Mouse (Mus musculus) liver, adult 2 months (tissue): ENCODE measurements around the gene Plin2. TPM values are rescaled to one million over a fixed set of nuclear protein-coding genes. Genes with fewer than 3 reads are reported as not detected.

Source experiments
- DNase-seq: peaks from one replicate; pipeline ENCODE4 v3.0.0-alpha.2; 2011; ENCODE audit warnings: low read depth, low spot score; ENCODE audit errors: extremely low read depth
- H3K27ac ChIP-seq: fragments of 200-500 bp; replicated peaks from 2 replicates; pipeline ENCODE4 v1.5.1; 2012; ENCODE audit warnings: low read depth, mild to moderate bottlenecking, control low read depth, inconsistent platforms, low read length; ENCODE audit not compliant: insufficient read depth
- H3K27me3 ChIP-seq: fragments of 200-500 bp; 2 replicates; pipeline ENCODE4 v1.6.1; 2012; ENCODE audit warnings: mild to moderate bottlenecking, moderate library complexity, low read length, inconsistent platforms; ENCODE audit not compliant: control insufficient read depth, insufficient read depth
- H3K36me3 ChIP-seq: fragments of 200-500 bp; 2 replicates; pipeline ENCODE4 v1.6.1; 2012; ENCODE audit warnings: low read length, inconsistent platforms; ENCODE audit not compliant: control insufficient read depth, insufficient read depth
- H3K4me1 ChIP-seq: fragments of 200-500 bp; 2 replicates; pipeline ENCODE4 v1.6.1; 2011; ENCODE audit warnings: low read length; ENCODE audit not compliant: control insufficient read depth, insufficient read depth
- H3K4me3 ChIP-seq: fragments of 200-500 bp; 2 replicates; pipeline ENCODE4 v1.5.1; 2011; ENCODE audit warnings: low read depth, mild to moderate bottlenecking, control low read depth, low read length, moderate library complexity; ENCODE audit not compliant: insufficient read depth
- H3K79me2 ChIP-seq: fragments of 200-500 bp; 2 replicates; pipeline ENCODE4 v1.6.1; 2012; ENCODE audit warnings: inconsistent platforms, mild to moderate bottlenecking, low read length, moderate library complexity; ENCODE audit not compliant: control insufficient read depth, insufficient read depth
- H3K9ac ChIP-seq: fragments of 200-500 bp; 2 replicates; pipeline ENCODE4 v1.6.1; 2012; ENCODE audit warnings: low read depth, mild to moderate bottlenecking, control low read depth, inconsistent platforms, low read length
- CTCF ChIP-seq: fragments of 200-500 bp; IDR thresholded peaks from 2 replicates; pipeline ENCODE4 v1.5.1; 2011; ENCODE audit warnings: low read depth, low read length, control low read depth
- POLR2A ChIP-seq: fragments of 200-500 bp; IDR thresholded peaks from 2 replicates; pipeline ENCODE4 v1.6.1; 2011; ENCODE audit warnings: low read length, control low read depth; ENCODE audit not compliant: insufficient read depth; ENCODE audit errors: extremely low read depth
- WGBS: fragments of 180-500 bp; shearing (Covaris S2); methylation state at CpG from one replicate; pipeline ENCODE4 v1.1.7; 2018; 5-methylcytosine and 5-hydroxymethylcytosine counted together
- polyA plus RNA-seq: library from polyadenylated mRNA; depleted of rRNA; stranded (reverse); fragments of >200 nt; gene quantifications from 2 replicates; pipeline ENCODE4 v1.2.3, GENCODE M21; 2012; rRNA removed
- total RNA-seq: library from RNA; depleted of rRNA; stranded (reverse); fragments of >200 nt; gene quantifications from 2 replicates; pipeline ENCODE4 v1.2.3, GENCODE M21; 2014; rRNA removed

Gene Plin2
- total and polyA plus RNA-seq, 2 experiments: 339 to 502 TPM

- Histone ChIP-seq H3K4me1 (no peaks in the 10 kb centered on the region; the same call in 1 of the 2 replicates), H3K27ac (peak within 1 kb of the TSS; percentile 22; the same call in 1 of the 2 replicates), H3K27me3 (no peaks in the 10 kb centered on the region), H3K36me3 (no peaks in the 10 kb centered on the region), H3K4me3 (peak within 1 kb of the TSS; percentile 92), H3K9ac (peak within 1 kb of the TSS; percentile 82), H3K79me2 (peaks cover 4% of the 10 kb centered on the region)
- WGBS: 0% methylated on average over 59 of the region's 59 CpGs
- no peak for TF ChIP-seq CTCF
- no peak for TF ChIP-seq POLR2A
- DNase-seq: peak; percentile 99
These were observed 58.2 kb downstream of the Plin2 start, which contains the start of gene Haus6 for GRCm38 (mm10) chr4:86611524-86612288. Gene Haus6, minus strand, starts transcription at chr4:86612055.

Other genes with a start within 250 kb of the Plin2 start
- gene Saxo1, start 111.7 kb downstream of the Plin2 start, total RNA-seq: not detected in 2 replicates
- not detected in 2 replicates for gene Saxo1, start 111.7 kb downstream of the Plin2 start, polyA plus RNA-seq
- 18.8 and 21.3 TPM in 2 replicates for gene Rraga, start 94.4 kb downstream of the Plin2 start, total RNA-seq
- gene Rraga, start 94.4 kb downstream of the Plin2 start, polyA plus RNA-seq: 20.9 and 22.2 TPM in 2 replicates
- 2.3 and 2.7 TPM in 2 replicates for gene Haus6, start 58.0 kb downstream of the Plin2 start, total RNA-seq
- 1.1 and 2.1 TPM in 2 replicates for gene Haus6, start 58.0 kb downstream of the Plin2 start, polyA plus RNA-seq
- 18.9 and 19.0 TPM in 2 replicates for gene Dennd4c, start 78.5 kb upstream of the Plin2 start, total RNA-seq
- 2.7 and 2.8 TPM in 2 replicates for gene Dennd4c, start 78.5 kb upstream of the Plin2 start, polyA plus RNA-seq
- gene Rps6, start 187.4 kb upstream of the Plin2 start, total RNA-seq: 380 and 503 TPM in 2 replicates
- 280 and 301 TPM in 2 replicates for gene Rps6, start 187.4 kb upstream of the Plin2 start, polyA plus RNA-seq
- 11.5 and 13.2 TPM in 2 replicates for gene Acer2, start 204.3 kb upstream of the Plin2 start, total RNA-seq
- gene Acer2, start 204.3 kb upstream of the Plin2 start, polyA plus RNA-seq: 5.6 and 6.5 TPM in 2 replicates